Mouse (Mus musculus) R1 (cell line): ENCODE measurements around the gene Rtraf.
A peak's percentile ranks its signal among the peaks of the same experiment; 100 is the strongest.

Source experiments
- DNase-seq: peaks from one replicate; pipeline ENCODE4 v3.0.0-alpha.2; 2018; ENCODE audit warnings: low read depth, low spot score

The Rtraf gene

GRCm38 (mm10) chr14:19801474-19802215 is 22.0 kb downstream of the Rtraf start:
- DNase-seq: no peak

- DNase-seq: no peak
These were observed 23.1 kb downstream of the Rtraf start for GRCm38 (mm10) chr14:19800485-19800884.

GRCm38 (mm10) chr14:19796541-19797304 is 26.9 kb downstream of the Rtraf start:
- no peak for DNase-seq

GRCm38 (mm10) chr14:19794881-19795280 is 28.7 kb downstream of the Rtraf start:
- no peak for DNase-seq

GRCm38 (mm10) chr14:19788443-19788842 is 35.2 kb downstream of the Rtraf start:
- DNase-seq: no peak

GRCm38 (mm10) chr14:19785797-19786588 is 37.6 kb downstream of the Rtraf start:
- DNase-seq: no peak

GRCm38 (mm10) chr14:19777945-19778344 is 45.7 kb downstream of the Rtraf start:
- no peak for DNase-seq

- no peak for DNase-seq
These were observed 46.3 kb downstream of the Rtraf start for GRCm38 (mm10) chr14:19777365-19777764.

GRCm38 (mm10) chr14:19776890-19777289 is 46.7 kb downstream of the Rtraf start:
- DNase-seq: peak; percentile 88

- peak; percentile 70 for DNase-seq
These were observed 47.4 kb downstream of the Rtraf start for GRCm38 (mm10) chr14:19776179-19776578.

GRCm38 (mm10) chr14:19775491-19775890 is 48.1 kb downstream of the Rtraf start:
- DNase-seq: no peak

- DNase-seq: peak; percentile 48
These were observed 49.5 kb downstream of the Rtraf start for GRCm38 (mm10) chr14:19774036-19774628.

- no peak for DNase-seq
These were observed 52.5 kb downstream of the Rtraf start for GRCm38 (mm10) chr14:19771173-19771572.

- DNase-seq: no peak
These were observed 54.0 kb downstream of the Rtraf start for GRCm38 (mm10) chr14:19769441-19770200.

GRCm38 (mm10) chr14:19768648-19769047 is 55.0 kb downstream of the Rtraf start:
- peak; percentile 38 for DNase-seq

GRCm38 (mm10) chr14:19766380-19766649 is 57.3 kb downstream of the Rtraf start:
- DNase-seq: no peak

GRCm38 (mm10) chr14:19765539-19766379 is 57.9 kb downstream of the Rtraf start:
- no peak for DNase-seq

GRCm38 (mm10) chr14:19764331-19764730 is 59.3 kb downstream of the Rtraf start:
- DNase-seq: no peak

- DNase-seq: no peak
These were observed 60.1 kb downstream of the Rtraf start for GRCm38 (mm10) chr14:19763527-19763926.

- DNase-seq: peak; percentile 79
These were observed 61.6 kb downstream of the Rtraf start for GRCm38 (mm10) chr14:19762014-19762413.
